Mouse (Mus musculus) ES-Bruce4 (cell line): ENCODE measurements around the gene Pheta1. TPM values are rescaled to one million over a fixed set of nuclear protein-coding genes. Genes with fewer than 3 reads are reported as not detected.

Experiments used
- H3K27ac ChIP-seq: 2 replicates; pipeline ENCODE4 v1.5.1; 2012; ENCODE audit warnings: low read length, inconsistent platforms; ENCODE audit not compliant: insufficient read depth
- H3K27me3 ChIP-seq: 2 replicates; pipeline ENCODE4 v1.6.1; 2012; ENCODE audit warnings: mild to moderate bottlenecking, low read length, inconsistent platforms; ENCODE audit not compliant: control insufficient read depth, poor library complexity, insufficient read depth, severe bottlenecking
- H3K36me3 ChIP-seq: 2 replicates; pipeline ENCODE4 v1.6.1; 2012; ENCODE audit warnings: inconsistent platforms, mild to moderate bottlenecking, low read length, moderate library complexity; ENCODE audit not compliant: control insufficient read depth, poor library complexity, insufficient read depth, severe bottlenecking
- H3K4me1 ChIP-seq: one replicate; pipeline ENCODE4 v1.8.1; 2011; ENCODE audit warnings: low read length; ENCODE audit not compliant: control insufficient read depth, insufficient read depth
- H3K4me3 ChIP-seq: 2 replicates; pipeline ENCODE4 v1.5.1; 2011; ENCODE audit warnings: low read depth, mild to moderate bottlenecking, low read length
- H3K9ac ChIP-seq: 2 replicates; pipeline ENCODE4 v1.6.1; 2012; ENCODE audit warnings: low read depth, mild to moderate bottlenecking, inconsistent platforms; ENCODE audit not compliant: poor library complexity, severe bottlenecking
- H3K9me3 ChIP-seq: replicated peaks from 2 replicates; pipeline ENCODE4 v1.6.1; 2012; ENCODE audit warnings: mild to moderate bottlenecking, low read length, inconsistent platforms; ENCODE audit not compliant: control insufficient read depth, poor library complexity, insufficient read depth, severe bottlenecking
- CTCF ChIP-seq: IDR thresholded peaks from one replicate; pipeline ENCODE4 v1.8.1; 2011; ENCODE audit warnings: low read depth, low read length
- EP300 ChIP-seq: IDR thresholded peaks from 2 replicates; pipeline ENCODE4 v1.6.1; 2011; ENCODE audit warnings: low read depth, low read length; ENCODE audit not compliant: insufficient read depth
- POLR2A ChIP-seq: IDR thresholded peaks from one replicate; pipeline ENCODE4 v1.8.1; 2011; ENCODE audit warnings: low read length; ENCODE audit not compliant: insufficient read depth
- polyA plus RNA-seq: library from polyadenylated mRNA; stranded (reverse); fragments of >200 nt; gene quantifications from 2 replicates; pipeline ENCODE4 v1.2.4, GENCODE M21; 2011; ENCODE audit warnings: low read depth; ENCODE audit not compliant: missing spikeins, insufficient read depth, insufficient read length

The Pheta1 gene
- polyA plus RNA-seq, 1 experiment: 5.8 TPM

- no peak overlapping the region for H3K4me3 ChIP-seq
- H3K27ac ChIP-seq: no peak overlapping the region
- H3K9me3 ChIP-seq: no peaks in the 10 kb centered on the region
- no peak for TF ChIP-seq EP300
- no peak for TF ChIP-seq POLR2A
- no peak for TF ChIP-seq CTCF
- H3K9ac ChIP-seq: no peak overlapping the region
- H3K36me3 ChIP-seq: no peaks in the 10 kb centered on the region
- no peaks in the 10 kb centered on the region for H3K27me3 ChIP-seq
- no peaks in the 10 kb centered on the region for H3K4me1 ChIP-seq
Observed at GRCm38 (mm10) chr5:121854768-121855167, 6.0 kb downstream of the Pheta1 start.

- H3K9me3 ChIP-seq: no peaks in the 10 kb centered on the region
- no peak for TF ChIP-seq EP300
- TF ChIP-seq CTCF: no peak
- no peak for TF ChIP-seq POLR2A
- H3K27me3 ChIP-seq: no peaks in the 10 kb centered on the region
- no peaks in the 10 kb centered on the region for H3K36me3 ChIP-seq
- no peak overlapping the region for H3K9ac ChIP-seq
- H3K27ac ChIP-seq: no peak overlapping the region
- no peak overlapping the region for H3K4me3 ChIP-seq
- no peaks in the 10 kb centered on the region for H3K4me1 ChIP-seq
Observed at GRCm38 (mm10) chr5:121856740-121857139, 8.0 kb downstream of the Pheta1 start.

GRCm38 (mm10) chr5:121858427-121858826 is 9.6 kb downstream of the Pheta1 start:
- Histone ChIP-seq H3K36me3 (no peaks in the 10 kb centered on the region), H3K9me3 (no peaks in the 10 kb centered on the region)
- TF ChIP-seq CTCF (no peak), EP300 (no peak), POLR2A (no peak)

GRCm38 (mm10) chr5:121861964-121862363 is 13.2 kb downstream of the Pheta1 start:
- TF ChIP-seq POLR2A (no peak), EP300 (no peak), CTCF (no peak)

More at GRCm38 (mm10) chr5:121858427-121858826, 9.6 kb downstream of the Pheta1 start:
- Histone ChIP-seq H3K4me1 (no peaks in the 10 kb centered on the region), H3K27ac (no peak overlapping the region), H3K9ac (no peak overlapping the region), H3K27me3 (no peaks in the 10 kb centered on the region), H3K4me3 (no peak overlapping the region)

GRCm38 (mm10) chr5:121864330-121864729 is 15.5 kb downstream of the Pheta1 start:
- Histone ChIP-seq H3K9me3 (no peaks in the 10 kb centered on the region), H3K27ac (no peak overlapping the region), H3K36me3 (no peaks in the 10 kb centered on the region), H3K9ac (peak overlapping the region; percentile 37), H3K27me3 (no peaks in the 10 kb centered on the region), H3K4me1 (no peaks in the 10 kb centered on the region), H3K4me3 (peak overlapping the region; percentile 68)
- no peak for TF ChIP-seq CTCF
- TF ChIP-seq POLR2A: no peak

More at GRCm38 (mm10) chr5:121861964-121862363, 13.2 kb downstream of the Pheta1 start:
- Histone ChIP-seq H3K4me3 (no peak overlapping the region), H3K36me3 (no peaks in the 10 kb centered on the region), H3K27me3 (no peaks in the 10 kb centered on the region), H3K27ac (no peak overlapping the region), H3K4me1 (no peaks in the 10 kb centered on the region), H3K9me3 (no peaks in the 10 kb centered on the region), H3K9ac (no peak overlapping the region)

- H3K4me1 ChIP-seq: no peaks in the 10 kb centered on the region
- H3K27me3 ChIP-seq: no peaks in the 10 kb centered on the region
- H3K9ac ChIP-seq: peak overlapping the region; percentile 23; the same call in 1 of the 2 replicates
- no peaks in the 10 kb centered on the region for H3K36me3 ChIP-seq
- H3K9me3 ChIP-seq: no peaks in the 10 kb centered on the region
- H3K4me3 ChIP-seq: peak overlapping the region; percentile 17; the same call in 1 of the 2 replicates
- H3K27ac ChIP-seq: no peak overlapping the region
- TF ChIP-seq POLR2A (no peak), EP300 (no peak)
Observed at GRCm38 (mm10) chr5:121867963-121868362, 19.2 kb downstream of the Pheta1 start.
